Mouse (Mus musculus) lung, postnatal 36 days (tissue): Measurements from ENCODE around the gene Shtn1.

Experiments used
- DNase-seq: peaks from one replicate; pipeline ENCODE4 v3.0.0; 2022; ENCODE audit warnings: mixed read lengths

The Shtn1 gene

DNA sequence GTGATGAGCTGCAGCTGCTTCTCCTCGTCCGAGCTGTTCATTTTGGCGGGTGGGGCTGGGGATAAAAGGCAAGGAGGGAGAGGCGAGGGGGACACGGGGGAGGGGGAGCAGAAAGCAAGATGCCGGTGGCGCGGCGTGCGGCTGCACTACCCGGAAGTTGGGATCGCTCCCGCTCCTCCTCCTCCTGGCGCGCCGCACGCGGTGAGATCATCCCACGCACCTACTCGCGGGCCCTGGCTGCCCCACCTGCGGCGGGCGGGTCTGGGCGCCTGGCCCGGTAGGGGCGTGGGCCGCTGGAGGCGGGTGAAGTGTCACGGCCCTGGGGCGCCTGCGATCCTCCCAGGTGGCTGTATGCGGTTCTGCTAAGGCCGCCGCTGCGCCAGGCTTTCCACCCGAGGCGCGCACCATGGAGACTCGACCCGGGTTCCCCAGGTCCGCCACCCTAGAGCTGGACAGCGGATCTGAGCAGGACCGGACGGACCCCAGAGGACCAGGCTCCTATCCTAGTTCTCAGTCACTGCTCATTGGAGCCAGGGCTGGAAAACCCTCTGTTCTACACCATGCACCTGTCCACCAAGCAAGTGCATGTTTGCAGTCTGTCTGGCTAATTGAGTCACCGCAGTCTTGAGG lies at the start of gene Shtn1:
Gene Shtn1 (minus strand): TSS at position 629 of the 630 bp plus-strand sequence.
- peak; percentile 77 for DNase-seq

DNA sequence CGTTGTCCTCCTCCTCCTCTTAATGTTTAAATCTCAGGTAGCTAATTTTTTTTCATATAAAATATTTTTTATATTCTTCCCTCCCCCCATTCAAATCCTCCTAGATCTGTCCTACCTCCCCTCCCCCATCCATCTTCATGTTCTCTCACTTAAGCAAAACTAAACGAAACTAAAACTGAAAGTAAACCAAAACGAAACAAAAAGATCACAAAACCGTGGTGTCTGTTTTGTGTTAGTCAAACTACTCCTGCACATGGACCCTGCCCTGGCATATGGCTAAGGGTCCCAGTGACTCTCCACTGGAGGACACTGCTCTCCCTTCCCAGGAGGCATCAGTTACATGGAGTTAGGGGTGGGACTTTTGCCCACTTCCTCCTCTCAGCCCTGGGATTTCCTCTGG lies 38.3 kb upstream of the Shtn1 start:
- DNase-seq: peak; percentile 0

DNA sequence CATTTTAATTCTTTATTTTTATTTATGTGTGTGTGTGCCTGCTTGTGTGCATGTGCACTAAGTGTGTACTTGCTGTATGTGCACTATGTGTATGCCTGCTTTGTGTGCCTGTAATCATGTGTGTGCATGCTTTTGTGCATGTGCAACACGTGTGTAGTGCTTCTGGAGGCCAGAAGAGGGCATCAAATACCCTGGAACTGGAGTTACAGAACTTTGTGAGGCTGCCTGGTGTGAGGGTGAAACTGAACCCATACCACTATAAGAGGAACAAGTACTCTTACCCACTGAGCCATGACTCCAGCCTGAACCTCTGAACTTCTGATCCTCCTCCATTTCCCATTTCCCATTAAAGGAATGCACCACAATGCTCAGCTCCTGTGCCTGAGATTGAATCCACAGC lies 34.0 kb upstream of the Shtn1 start:
- DNase-seq: no peak

DNA sequence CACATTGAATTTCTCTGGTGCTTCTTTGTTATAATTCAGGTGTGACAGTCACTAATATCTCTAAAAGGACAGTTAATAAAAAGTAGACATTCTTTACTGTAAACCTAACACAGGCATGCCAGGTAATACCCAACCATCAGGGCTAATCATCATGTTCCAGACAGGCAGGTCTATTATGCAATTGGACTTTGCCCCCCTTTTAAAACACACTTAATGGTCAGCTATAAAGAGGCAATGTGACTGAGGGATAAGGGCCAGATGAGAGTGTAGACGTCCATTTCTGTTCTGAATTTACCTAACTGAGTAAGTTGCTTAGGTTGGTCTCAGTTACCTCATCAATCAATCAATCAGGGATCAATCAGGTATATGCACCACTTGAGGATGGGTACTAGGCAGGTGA lies 22.4 kb upstream of the Shtn1 start:
- no peak for DNase-seq

GRCm38 (mm10) chr19:59092295-59092694 lies 16.4 kb upstream of the Shtn1 start:
- DNase-seq: no peak

DNA sequence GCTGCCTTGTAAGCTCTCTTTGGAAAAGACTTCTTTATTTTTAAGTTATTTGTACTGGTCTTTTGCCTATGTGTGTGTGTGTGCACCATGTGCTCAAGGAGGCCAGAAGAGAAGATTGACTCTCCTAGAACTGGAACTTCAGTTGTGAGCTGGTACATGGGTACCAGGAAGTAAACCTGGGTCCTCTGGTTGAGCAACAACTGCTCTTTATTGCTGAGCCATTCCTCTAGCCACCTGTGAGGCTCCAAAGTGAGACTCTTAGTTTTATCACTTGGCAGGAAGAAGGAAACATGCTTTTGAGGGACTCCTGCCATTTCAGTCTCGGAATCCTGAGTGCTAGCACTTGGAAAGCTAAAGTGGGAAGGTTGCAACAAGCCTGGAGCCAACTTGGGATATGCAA lies 14.4 kb upstream of the Shtn1 start:
- peak; percentile 27 for DNase-seq

DNA sequence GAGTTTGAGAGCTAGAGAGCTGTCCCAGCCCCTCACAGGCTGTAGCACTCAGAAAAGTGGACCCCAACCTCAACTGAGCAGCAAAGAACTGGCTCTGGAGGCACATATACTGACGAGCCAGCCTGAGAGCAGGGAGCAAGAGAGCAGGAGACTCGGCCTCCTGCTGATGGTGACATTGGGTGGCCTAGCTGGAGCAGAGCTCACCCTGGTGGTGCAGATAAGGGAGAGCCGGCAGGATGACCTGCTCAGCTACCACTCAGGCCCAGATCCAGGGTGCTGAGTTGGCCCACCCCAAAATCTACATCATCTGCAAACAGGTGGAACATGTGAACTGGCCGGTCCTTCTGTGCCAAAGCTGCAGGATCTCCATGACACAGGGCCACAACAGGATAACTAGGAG lies 8.4 kb upstream of the Shtn1 start:
- DNase-seq: no peak

- DNase-seq: no peak
Measured at GRCm38 (mm10) chr19:59076131-59076530, 231 bp upstream of the Shtn1 start.

DNA sequence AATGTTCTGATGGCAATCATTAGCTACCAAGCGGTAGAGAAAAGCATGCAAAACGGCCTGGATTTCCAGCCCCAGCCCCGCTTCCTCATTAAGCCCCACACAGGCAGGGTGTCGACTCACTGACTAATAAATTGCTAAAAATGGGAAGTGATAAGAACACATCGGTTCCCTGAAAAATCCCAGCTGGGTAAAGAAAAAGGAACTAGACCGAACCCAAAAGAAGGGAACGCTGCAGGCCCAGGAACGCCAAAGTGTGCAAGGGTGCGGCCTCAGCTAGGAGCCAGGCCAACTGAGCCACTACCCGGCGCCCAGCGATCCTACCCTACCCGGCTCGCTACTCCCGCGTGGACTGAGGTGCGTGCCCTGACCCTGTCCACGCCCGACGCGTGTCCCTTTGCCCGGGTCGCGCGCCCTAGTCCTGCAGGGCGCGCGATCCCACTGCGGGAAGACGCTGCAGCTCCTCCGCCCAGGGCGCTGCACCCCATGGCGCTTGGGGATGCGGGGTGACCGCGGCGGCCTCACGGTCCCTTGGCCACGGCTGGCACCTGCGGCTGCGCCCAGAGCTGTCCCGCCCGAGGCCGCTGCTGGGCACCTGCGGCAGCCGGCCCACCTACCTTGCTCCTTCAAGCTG lies 944 bp downstream of the Shtn1 start:
- peak; percentile 53 for DNase-seq

DNA sequence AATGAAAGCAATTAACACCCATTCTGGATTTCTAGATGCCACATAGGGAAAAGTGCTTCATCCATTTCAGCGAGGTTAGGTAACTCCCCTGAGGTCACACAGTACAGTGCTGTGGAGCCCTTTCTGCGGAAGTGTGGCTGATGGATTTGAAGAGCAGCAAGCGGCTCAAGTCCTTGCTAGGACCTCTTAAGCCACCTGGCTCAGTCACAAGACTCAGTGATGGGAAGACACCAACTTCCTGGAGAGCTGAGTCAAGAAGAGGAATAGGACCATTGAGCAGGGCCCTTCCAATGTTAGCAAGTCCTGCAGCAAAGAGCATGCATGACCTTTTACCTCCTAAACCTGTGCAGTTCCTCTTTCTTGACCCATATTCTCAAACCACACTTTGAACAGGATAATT lies 1.5 kb downstream of the Shtn1 start:
- peak; percentile 39 for DNase-seq

DNA sequence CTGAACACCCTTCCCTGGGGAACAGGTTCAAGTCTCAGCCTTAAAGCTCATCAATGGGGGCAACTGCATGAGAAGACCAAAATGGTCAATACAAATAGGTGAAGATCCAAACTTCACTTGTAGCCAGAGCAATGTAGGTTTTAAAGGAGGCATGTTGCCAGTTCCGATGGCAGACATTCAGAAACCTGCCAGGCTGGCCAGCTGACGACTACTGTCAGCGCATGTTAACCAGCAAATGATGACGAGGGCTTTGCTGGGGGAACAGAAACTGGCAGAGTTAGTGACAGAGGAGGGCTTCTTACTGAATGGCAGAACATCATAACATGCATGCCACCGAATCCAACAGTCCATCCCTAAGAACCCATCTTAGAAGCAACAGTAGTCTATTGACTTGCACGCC lies 2.9 kb downstream of the Shtn1 start:
- no peak for DNase-seq

GRCm38 (mm10) chr19:59071979-59072378 lies 3.9 kb downstream of the Shtn1 start:
- DNase-seq: no peak

DNA sequence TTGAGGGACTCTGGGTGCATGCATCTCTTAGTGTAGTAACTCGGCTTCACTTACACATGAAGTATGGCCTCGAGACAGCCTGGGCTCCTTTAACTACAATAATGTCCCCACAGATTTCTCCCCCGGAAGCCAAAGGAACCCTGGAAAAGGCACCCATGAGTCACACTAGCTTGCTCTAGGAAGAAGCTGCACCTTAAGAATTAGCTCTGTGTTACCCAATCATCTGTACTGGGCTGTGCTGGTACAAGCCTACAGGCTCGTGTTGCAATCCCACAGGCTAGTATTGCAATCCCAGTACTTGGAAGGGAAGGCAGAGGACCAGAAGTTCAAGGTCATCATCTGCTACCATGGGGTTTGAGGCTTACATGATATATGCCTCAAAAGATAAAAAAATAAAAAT lies 4.5 kb downstream of the Shtn1 start:
- peak; percentile 58 for DNase-seq

DNA sequence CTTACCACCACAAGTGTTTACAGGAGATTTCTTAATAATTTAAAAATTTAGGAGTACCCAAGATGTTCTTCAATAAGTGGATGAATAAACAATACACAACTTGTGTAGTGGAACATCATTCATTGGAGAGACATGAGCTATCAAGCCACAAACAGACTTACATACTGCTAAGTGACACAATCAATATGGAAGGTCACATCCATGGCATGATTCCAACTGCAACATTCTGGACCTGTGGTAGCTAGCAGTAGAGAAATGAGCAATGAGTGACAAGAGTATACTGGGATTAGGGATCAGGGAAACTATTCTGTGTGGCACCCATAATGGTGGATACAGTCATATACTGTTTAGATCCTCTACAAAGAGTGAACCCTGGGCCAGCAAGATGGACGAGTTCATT lies 8.2 kb downstream of the Shtn1 start:
- DNase-seq: no peak

- DNase-seq: peak; percentile 40
Measured at GRCm38 (mm10) chr19:59066670-59067069, 9.2 kb downstream of the Shtn1 start.

DNA sequence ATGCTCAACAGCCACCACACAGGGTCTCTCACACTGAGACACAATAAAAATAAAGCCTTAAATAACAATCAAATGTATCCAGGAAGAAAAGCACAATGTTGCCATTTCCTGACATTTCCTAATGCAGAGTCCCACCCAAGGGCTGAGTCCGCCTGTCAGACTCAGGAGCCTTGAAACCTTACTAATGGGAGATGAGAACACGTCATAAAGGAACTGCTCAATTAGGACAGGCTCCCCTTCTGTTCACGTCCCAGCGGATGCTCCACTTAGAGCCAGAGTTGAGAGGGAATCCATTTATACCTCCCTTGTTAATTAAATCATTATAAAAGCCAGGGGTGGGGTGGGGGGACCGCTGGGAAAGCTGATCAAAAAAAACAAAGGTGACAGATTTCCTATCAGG lies 9.8 kb downstream of the Shtn1 start:
- DNase-seq: no peak

DNA sequence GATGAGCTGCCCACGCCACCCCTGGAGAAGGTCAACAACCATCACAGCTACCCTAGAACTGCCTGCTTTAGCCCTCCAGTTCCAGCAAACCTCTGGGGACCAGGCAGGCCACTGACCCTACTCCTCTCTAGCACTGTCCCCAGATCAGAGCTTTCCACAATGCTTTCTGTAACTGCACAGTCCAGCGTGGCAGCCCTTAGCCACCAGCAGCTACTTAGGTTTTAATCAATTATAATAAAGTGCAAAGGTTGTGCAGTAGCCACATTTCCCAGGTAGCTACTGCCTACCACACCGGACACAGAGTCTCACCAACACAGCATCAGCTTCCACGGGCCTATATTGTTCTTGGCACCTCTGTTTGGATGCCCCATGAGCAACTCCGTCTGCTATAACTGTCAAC lies 11.3 kb downstream of the Shtn1 start:
- no peak for DNase-seq

GRCm38 (mm10) chr19:59063568-59063967 lies 12.3 kb downstream of the Shtn1 start:
- DNase-seq: no peak

DNA sequence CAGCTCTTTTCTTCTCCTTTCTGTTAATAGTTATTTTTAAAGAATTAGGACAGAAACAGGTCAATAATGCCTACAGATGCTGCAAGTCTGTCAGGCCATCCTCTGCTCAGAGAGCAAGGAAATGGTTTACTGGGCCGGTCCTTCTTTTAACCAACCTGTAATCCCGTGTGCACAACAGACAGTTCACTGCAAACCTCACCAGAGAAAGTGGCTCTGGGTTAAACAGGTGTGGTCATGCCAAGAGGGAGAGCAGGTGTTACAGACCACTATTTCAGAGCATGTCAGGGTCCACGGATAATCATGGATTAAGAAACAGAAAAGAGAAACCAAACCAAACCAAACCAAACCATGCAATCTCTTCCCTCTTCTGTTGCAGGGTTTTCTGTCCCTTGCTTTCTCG lies 17.8 kb downstream of the Shtn1 start:
- no peak for DNase-seq

GRCm38 (mm10) chr19:59057366-59057765 lies 18.5 kb downstream of the Shtn1 start:
- no peak for DNase-seq

DNA sequence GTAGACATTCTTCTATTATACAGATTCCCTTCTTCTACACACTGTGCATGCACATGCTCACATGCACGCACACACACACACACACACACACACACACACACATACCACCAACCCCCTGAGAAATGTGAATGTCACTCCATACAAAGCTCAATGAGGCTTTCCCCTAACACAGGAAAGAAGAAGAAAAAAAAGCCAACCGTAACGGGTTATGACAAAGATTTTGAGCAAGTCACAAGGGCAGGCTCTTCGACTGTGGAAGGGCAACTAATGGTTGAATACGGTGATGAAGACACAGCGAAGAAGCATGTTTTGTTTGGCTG lies 21.3 kb downstream of the Shtn1 start:
- no peak for DNase-seq

DNA sequence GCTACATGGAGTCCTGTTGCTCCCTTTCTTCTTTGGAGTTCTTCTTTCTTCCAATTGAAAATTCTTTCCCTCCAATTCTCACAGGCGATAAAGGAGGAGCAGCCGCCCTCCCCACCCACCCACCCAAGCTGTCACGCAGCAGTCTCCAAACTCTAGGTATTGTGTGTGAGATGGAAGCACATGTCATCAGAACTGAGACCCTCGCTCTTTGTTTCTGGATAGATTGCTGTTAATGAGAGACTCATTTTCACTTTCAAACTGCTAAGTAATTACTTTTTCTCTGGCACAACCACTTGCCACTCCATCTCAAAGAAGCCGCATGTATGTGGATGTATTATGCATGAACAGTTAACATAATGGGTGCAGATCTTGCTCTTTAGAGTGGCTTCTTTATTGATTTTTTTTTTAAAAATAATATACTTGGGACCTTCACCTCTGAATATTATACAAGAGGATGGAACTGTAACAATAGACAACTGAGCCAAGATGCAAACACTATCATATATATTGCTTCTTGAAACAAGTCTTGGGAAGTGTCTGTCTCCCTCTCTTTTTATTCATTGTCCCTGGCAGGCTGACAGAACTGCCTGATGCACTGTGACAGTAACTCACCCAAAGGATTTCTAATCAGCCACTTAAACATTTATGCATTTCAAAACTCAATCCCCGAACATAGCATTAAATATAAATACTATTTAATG lies 21.8 kb downstream of the Shtn1 start:
- no peak for DNase-seq

GRCm38 (mm10) chr19:59052783-59053490 lies 23.0 kb downstream of the Shtn1 start:
- no peak for DNase-seq

DNA sequence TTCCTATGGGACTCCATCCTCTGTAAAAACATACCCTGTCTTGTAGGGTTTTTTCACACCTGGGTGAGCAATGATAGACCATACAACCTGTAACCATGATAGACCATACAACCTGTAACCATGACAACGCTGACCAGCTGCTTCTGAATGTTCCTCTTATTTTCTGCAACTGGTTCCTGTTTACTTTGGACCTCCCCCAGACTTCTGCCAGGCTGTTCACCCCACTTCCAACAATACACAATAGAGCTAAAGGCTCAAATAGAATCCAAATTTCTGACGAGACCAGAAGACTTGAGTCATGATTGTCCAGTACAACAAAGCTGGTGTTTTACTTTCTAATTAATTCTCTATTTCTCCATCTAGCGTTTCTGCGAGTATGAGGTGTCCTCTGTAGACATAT lies 23.8 kb downstream of the Shtn1 start:
- no peak for DNase-seq
